Mouse (Mus musculus) liver, embryonic 16.5 days (tissue): ENCODE measurements around the gene Zfp408. TPM values are rescaled to one million over a fixed set of nuclear protein-coding genes. Genes with fewer than 3 reads are reported as not detected.

Experiments used
- ATAC-seq: fragments of 200-750 bp; cut with Nextera tagmentation; 2 replicates; pipeline ENCODE4 v1.8.0; 2017; ENCODE audit warnings: low read depth, mild to moderate bottlenecking, moderate number of reproducible peaks, moderate library complexity
- H3K27ac ChIP-seq: fragments of 300-500 bp; sonication (generic); 2 replicates; pipeline ENCODE4 v1.5.1; 2014; ENCODE audit warnings: mild to moderate bottlenecking, low read length
- H3K27me3 ChIP-seq: fragments of 300-500 bp; sonication (generic); 2 replicates; pipeline ENCODE4 v1.6.1; 2014; ENCODE audit warnings: low read depth, low read length, mixed read lengths; ENCODE audit not compliant: control insufficient read depth, insufficient read depth
- H3K36me3 ChIP-seq: fragments of 300-500 bp; sonication (generic); 2 replicates; pipeline ENCODE4 v1.6.1; 2014; ENCODE audit warnings: mild to moderate bottlenecking; ENCODE audit not compliant: control insufficient read depth, insufficient read depth
- H3K4me1 ChIP-seq: fragments of 300-500 bp; sonication (generic); 2 replicates; pipeline ENCODE4 v1.6.1; 2014; ENCODE audit warnings: low read depth, low read length, mixed read lengths; ENCODE audit not compliant: control insufficient read depth
- H3K4me2 ChIP-seq: fragments of 300-500 bp; sonication (generic); 2 replicates; pipeline ENCODE4 v1.6.1; 2014; ENCODE audit warnings: low read depth, low read length, mixed read lengths
- H3K4me3 ChIP-seq: fragments of 300-500 bp; sonication (generic); 2 replicates; pipeline ENCODE4 v1.5.1; 2014; ENCODE audit warnings: low read depth, mild to moderate bottlenecking, low read length
- H3K9ac ChIP-seq: fragments of 300-500 bp; sonication (generic); 2 replicates; pipeline ENCODE4 v1.6.1; 2014; ENCODE audit warnings: low read depth, low read length
- H3K9me3 ChIP-seq: fragments of 300-500 bp; sonication (generic); replicated peaks from 2 replicates; pipeline ENCODE4 v1.6.1; 2016; ENCODE audit warnings: low read length; ENCODE audit not compliant: control insufficient read depth
- WGBS: fragments of 180-500 bp; shearing (Covaris S2); extraction: QIAGEN DNeasy Blood & Tissue Kit; methylation state at CpG from one replicate; pipeline ENCODE4 v1.1.7; 2014; ENCODE audit not compliant: insufficient replicate concordance; 5-methylcytosine and 5-hydroxymethylcytosine counted together
- polyA plus RNA-seq: library from polyadenylated mRNA; unstranded; fragments of >200 nt; fragmentation: Nextera tagmentation; extraction: Ambion mirVana; gene quantifications from 2 replicates; pipeline ENCODE4 v1.2.1, GENCODE M21; 2015

Zfp408 gene
- polyA plus RNA-seq, 1 experiment from 2014 or later: 3.3 TPM

DNA sequence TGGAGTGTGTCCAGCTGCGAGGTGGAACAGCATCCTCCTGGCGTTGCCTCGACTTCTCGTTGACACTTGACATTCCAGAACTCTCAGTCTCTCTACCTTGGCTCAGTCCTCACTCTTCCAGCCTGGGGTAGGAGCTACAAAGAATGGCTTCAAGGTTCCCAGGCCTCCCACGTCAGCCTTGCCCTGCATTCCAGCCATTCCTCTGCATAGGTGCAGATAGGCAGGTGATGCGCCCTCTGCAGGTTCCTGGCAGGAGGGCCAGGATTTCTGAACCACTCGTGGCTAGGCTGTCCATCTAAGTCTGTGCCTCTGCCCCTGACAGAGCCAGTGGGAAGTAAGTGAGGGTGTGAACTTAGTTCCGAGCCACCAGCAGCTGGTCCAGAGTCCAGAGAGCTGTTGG lies 7.2 kb upstream of the Zfp408 start:
- H3K4me2 ChIP-seq: no peak overlapping the region
- H3K4me1 ChIP-seq: peaks cover 8% of the 10 kb centered on the region
- 70% methylated on average over 8 of the region's 8 CpGs for WGBS
- no peak overlapping the region for H3K4me3 ChIP-seq
- no peak overlapping the region for H3K9ac ChIP-seq
- no peak overlapping the region for H3K27ac ChIP-seq
- peaks cover 29% of the 10 kb centered on the region for H3K36me3 ChIP-seq
- no peaks in the 10 kb centered on the region for H3K9me3 ChIP-seq
- no peak for ATAC-seq
- H3K27me3 ChIP-seq: no peaks in the 10 kb centered on the region

DNA sequence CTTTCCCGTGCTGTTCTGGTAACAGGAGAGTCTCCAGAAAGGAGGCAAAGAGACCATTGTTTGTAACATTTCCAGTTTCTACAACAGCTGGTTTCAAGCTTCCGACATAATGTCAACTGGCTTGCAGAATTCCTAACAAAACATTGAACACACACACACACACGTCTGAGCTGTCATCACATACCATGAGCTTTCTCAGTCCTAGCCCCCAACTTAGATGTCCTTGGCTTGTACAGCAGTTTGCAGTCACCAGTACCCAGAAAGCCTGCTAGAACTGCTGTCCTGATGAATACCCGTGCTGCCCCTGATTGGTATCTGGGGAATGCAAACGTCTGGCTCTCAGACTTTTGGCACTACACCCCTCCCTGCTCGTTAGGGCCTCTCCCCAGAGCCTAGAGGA lies 6.2 kb upstream of the Zfp408 start:
- no peaks in the 10 kb centered on the region for H3K9me3 ChIP-seq
- no peaks in the 10 kb centered on the region for H3K27me3 ChIP-seq
- H3K36me3 ChIP-seq: peaks cover 29% of the 10 kb centered on the region
- no peak overlapping the region for H3K9ac ChIP-seq
- H3K4me3 ChIP-seq: no peak overlapping the region
- WGBS: 63% methylated on average over 6 of the region's 6 CpGs
- peaks cover 13% of the 10 kb centered on the region for H3K4me1 ChIP-seq
- H3K4me2 ChIP-seq: no peak overlapping the region
- ATAC-seq: no peak
- H3K27ac ChIP-seq: no peak overlapping the region

DNA sequence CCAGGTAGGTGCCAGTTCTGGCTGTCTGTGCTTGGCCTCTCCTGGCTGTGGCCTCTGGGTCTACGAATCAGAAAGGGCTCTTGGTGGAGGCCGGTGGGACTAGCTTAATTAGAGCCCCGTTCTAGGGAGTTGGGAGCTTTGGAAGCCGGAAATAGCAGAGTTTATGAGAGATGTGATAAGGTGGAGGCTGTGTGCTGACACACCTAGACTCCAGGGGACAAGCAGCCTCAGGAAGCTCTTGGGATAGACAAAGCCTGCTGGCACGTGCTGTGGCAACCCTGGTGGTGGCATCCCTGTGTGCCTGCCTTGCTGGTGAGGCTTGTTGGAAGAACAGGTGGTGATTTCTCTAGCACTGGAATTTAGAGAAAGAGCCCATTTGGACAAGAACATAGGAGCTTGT lies 5.8 kb upstream of the Zfp408 start:
- no peak overlapping the region for H3K4me3 ChIP-seq
- 75% methylated on average over 5 of the region's 5 CpGs for WGBS
- H3K4me2 ChIP-seq: no peak overlapping the region
- no peak for ATAC-seq
- H3K4me1 ChIP-seq: peaks cover 13% of the 10 kb centered on the region
- H3K27ac ChIP-seq: no peak overlapping the region
- H3K9ac ChIP-seq: no peak overlapping the region
- H3K9me3 ChIP-seq: no peaks in the 10 kb centered on the region
- no peaks in the 10 kb centered on the region for H3K27me3 ChIP-seq
- H3K36me3 ChIP-seq: peaks cover 29% of the 10 kb centered on the region

DNA sequence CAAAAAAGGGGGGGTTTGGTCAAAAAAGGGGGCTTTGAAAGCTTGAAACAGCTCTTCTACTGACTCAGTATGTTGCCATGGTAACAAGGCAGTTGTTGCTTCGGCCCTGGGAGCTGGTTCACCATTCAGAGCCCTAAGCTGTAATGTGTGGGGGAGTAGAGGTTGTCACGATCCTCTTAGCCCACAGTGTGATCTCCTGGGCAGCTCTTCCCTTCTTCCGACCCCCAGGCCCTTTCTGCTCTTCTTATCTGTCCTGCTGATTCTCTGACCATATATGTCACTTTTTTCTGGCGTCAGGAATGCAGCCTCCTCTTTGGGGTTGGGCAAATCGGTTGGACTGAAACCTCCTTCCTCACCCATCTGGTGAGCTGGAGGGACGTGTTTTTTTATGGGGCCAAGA lies 3.3 kb upstream of the Zfp408 start:
- Histone ChIP-seq H3K27me3 (no peaks in the 10 kb centered on the region), H3K9ac (no peak overlapping the region), H3K27ac (no peak overlapping the region), H3K4me3 (no peak overlapping the region), H3K36me3 (peaks cover 22% of the 10 kb centered on the region), H3K9me3 (no peaks in the 10 kb centered on the region), H3K4me1 (peaks cover 26% of the 10 kb centered on the region), H3K4me2 (no peak overlapping the region)
- 58% methylated on average over 6 of the region's 6 CpGs for WGBS
- no peak for ATAC-seq

DNA sequence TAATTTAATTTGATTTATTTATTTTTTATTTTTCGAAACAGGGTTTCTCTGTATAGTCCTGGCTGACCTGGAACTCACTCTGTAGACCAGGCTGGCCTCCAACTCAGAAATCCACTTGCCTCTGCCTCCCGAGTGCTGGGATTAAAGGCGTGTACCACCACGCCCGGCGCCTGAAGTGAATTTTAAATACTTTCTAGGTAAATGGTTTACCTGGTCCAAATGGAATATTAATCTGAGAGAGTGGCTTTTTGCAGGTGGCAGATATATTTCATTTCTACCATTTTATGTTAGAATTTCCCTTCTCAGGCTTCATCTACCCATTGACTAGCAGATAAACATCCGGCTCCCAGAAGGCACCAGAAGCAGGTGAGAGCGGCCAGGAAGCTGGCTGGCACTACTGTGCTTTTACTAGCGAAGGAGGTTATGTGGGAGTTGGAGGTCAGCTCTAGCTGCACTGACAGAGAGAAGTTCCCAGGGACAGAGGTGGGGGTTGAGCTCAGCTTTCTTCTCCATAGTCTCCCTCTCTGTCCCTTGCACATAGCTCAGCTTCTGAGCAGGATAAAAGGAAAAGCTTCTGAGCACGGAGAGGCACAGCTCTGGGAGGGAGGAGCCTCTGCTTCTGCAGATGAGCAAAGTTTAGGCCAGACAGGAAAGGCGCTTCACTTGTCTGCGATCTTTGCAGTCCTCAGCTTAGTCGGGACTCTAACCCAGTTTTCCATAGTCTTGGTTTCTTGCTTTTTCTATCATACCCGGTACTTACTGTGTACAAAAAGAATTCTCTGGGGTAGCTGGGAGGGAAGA lies 2.1 kb upstream of the Zfp408 start:
- no peak overlapping the region for H3K27ac ChIP-seq
- H3K4me2 ChIP-seq: peak overlapping the region; percentile 92
- no peaks in the 10 kb centered on the region for H3K27me3 ChIP-seq
- peaks cover 26% of the 10 kb centered on the region for H3K36me3 ChIP-seq
- H3K9ac ChIP-seq: no peak overlapping the region; the same call in 1 of the 2 replicates
- no peak overlapping the region for H3K4me3 ChIP-seq
- no peak for ATAC-seq
- H3K9me3 ChIP-seq: no peaks in the 10 kb centered on the region
- WGBS: 72% methylated on average over 14 of the region's 14 CpGs
- peaks cover 26% of the 10 kb centered on the region for H3K4me1 ChIP-seq

DNA sequence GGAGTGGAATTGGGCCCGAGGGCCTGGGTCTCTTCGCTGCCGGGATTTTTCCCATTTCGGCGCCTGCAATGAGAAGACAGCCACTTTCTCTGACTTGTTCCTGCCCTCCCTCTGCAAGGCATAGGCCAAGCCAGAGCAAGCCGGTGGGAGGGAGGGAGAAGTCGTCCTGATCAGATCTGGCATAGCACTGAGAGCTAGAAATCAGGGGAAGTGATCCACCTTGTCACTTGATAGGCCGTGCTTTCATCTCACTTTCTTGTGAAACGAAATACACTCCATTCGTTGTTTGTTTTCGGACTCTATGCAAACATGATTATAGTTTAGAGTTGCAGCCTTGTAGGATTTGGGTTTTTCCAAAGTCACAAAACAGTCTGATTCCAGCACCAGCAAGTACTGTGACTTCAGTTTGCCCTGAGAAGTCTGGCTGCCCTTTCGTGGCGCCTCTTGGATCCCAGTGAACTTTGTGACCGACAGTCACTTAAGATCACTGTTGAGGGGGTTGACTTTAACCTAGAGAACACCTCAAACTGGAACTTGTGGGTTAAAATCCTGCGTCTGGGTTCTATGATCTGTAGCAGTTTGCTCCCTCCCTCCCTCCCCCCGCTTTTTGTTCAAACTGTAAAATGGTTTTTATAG lies 887 bp upstream of the Zfp408 start:
- no peaks in the 10 kb centered on the region for H3K9me3 ChIP-seq
- peak; percentile 38 for ATAC-seq
- H3K27ac ChIP-seq: peak overlapping the region; percentile 94
- H3K4me1 ChIP-seq: peaks cover 26% of the 10 kb centered on the region
- WGBS: 5% methylated on average over 16 of the region's 16 CpGs
- peak overlapping the region; percentile 79 for H3K9ac ChIP-seq
- no peaks in the 10 kb centered on the region for H3K27me3 ChIP-seq
- H3K36me3 ChIP-seq: peaks cover 30% of the 10 kb centered on the region
- H3K4me3 ChIP-seq: peak overlapping the region; percentile 88
- peak overlapping the region; percentile 92 for H3K4me2 ChIP-seq

DNA sequence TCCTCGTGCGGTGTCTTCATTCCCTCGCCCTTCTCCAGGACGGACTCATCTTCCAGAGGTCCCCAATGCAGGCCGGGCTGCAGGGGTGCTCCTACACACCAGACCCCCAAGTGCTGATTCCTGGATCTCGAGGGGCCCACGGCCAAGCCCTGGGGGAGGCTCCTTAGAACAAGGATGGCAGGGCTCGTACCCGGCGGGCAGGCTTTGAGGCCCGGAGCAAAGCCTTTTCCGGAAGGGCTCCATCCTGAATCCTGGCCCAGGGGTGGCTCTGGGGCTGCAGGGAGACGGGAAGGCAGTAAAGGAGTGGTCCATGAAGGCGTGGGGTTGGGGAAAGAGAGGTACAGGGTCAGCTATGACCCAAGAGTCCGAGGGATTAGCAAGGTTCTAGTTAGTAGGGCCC lies 439 bp downstream of the Zfp408 start:
- WGBS: 2% methylated on average over 15 of the region's 15 CpGs
- Histone ChIP-seq H3K9me3 (no peaks in the 10 kb centered on the region), H3K9ac (peak overlapping the region; percentile 84), H3K27ac (peak overlapping the region; percentile 94), H3K4me2 (peak overlapping the region; percentile 92), H3K4me3 (peak overlapping the region; percentile 88), H3K36me3 (peaks cover 31% of the 10 kb centered on the region), H3K27me3 (no peaks in the 10 kb centered on the region), H3K4me1 (peaks cover 30% of the 10 kb centered on the region)
- ATAC-seq: no peak

DNA sequence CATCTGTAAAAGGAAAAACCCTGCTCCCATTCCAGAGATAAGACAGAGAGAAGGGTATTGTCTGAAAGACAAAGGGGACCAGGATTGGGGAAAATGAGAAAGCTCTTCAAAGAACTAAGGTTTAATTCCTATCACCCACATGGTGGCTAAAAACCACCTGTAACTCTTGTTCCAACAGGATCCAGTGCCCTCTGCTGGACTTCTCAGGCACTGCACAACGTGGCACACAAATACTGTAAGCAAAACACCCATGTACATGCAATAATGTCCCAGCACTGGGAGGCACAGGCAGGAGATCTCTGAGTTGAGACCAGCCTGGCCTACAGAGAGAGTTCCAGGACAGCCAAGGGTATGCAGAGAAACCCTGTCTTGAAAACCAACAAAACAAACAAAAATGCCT lies 2.9 kb downstream of the Zfp408 start:
- Histone ChIP-seq H3K9ac (no peak overlapping the region), H3K4me3 (no peak overlapping the region), H3K4me2 (no peak overlapping the region), H3K27me3 (no peaks in the 10 kb centered on the region), H3K36me3 (peaks cover 34% of the 10 kb centered on the region), H3K4me1 (peaks cover 44% of the 10 kb centered on the region), H3K9me3 (no peaks in the 10 kb centered on the region), H3K27ac (0 out of 2 replicates have a peak overlapping the region, but pooled peaks have one; percentile 4)
- 28% methylated on average over 1 of the region's 1 CpGs for WGBS
- ATAC-seq: no peak

DNA sequence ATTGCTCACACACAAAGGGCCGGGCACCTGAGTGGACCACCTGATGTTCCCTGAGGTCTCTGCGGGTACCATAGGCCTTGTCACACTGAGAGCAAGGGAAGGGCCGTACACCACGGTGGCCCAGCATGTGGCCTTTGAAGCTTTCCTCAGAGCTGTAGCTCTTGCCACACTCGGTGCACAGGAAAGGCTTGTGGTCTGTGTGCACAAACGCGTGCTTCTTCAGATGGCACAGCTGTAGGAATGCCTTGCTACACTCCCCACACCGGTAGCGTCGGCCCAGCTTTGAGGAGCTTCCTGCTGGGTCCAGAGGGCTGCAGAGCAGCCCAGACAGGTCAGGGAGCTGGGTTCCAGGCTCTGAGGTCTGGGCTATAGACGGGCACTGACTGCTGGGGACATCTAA lies 3.8 kb downstream of the Zfp408 start:
- 81% methylated on average over 11 of the region's 11 CpGs for WGBS
- Histone ChIP-seq H3K4me3 (no peak overlapping the region), H3K4me1 (peaks cover 39% of the 10 kb centered on the region), H3K27me3 (no peaks in the 10 kb centered on the region), H3K9me3 (no peaks in the 10 kb centered on the region), H3K9ac (no peak overlapping the region), H3K36me3 (peaks cover 34% of the 10 kb centered on the region), H3K27ac (no peak overlapping the region), H3K4me2 (no peak overlapping the region)
- ATAC-seq: no peak
